Mouse (Mus musculus) layer of hippocampus, postnatal 25 days (tissue): Measurements from ENCODE around the gene Il34. TPM values are rescaled to one million over a fixed set of nuclear protein-coding genes. Genes with fewer than 3 reads are reported as not detected.

Source experiments
- DNase-seq, 2 experiments: peaks; one replicate each; pipeline ENCODE4 v3.0.0; 2022; ENCODE audit warnings: mixed read lengths in 2 of 2, low spot score in 1 of 2; ENCODE audit errors: extremely low spot score in 1 of 2
- total RNA-seq, 2 experiments: library from RNA; stranded (reverse); gene quantifications; 2 replicates each; pipeline ENCODE4 v1.2.3; 2021

Il34 gene
- total RNA-seq, 2 experiments from 2014 or later: 77.1 to 79.3 TPM

GRCm38 (mm10) chr8:110716075-110716474 is 89.6 kb downstream of the Il34 start:
- DNase-seq: no peak

GRCm38 (mm10) chr8:110714827-110715519 is 90.8 kb downstream of the Il34 start:
- no peak for DNase-seq

GRCm38 (mm10) chr8:110713073-110713472 is 92.7 kb downstream of the Il34 start:
- DNase-seq: no peak

- DNase-seq: no peak
Measured at GRCm38 (mm10) chr8:110711271-110711934, 94.3 kb downstream of the Il34 start.

- DNase-seq: no peak
Measured at GRCm38 (mm10) chr8:110710593-110710992, 95.1 kb downstream of the Il34 start.

GRCm38 (mm10) chr8:110708429-110708828 is 97.3 kb downstream of the Il34 start:
- DNase-seq: no peak

GRCm38 (mm10) chr8:110706288-110706870 is 99.3 kb downstream of the Il34 start:
- no peak for DNase-seq

- no peak for DNase-seq
Measured at GRCm38 (mm10) chr8:110705391-110706287, 100.1 kb downstream of the Il34 start.

- no peak for DNase-seq
Measured at GRCm38 (mm10) chr8:110704103-110704502, 101.6 kb downstream of the Il34 start.

GRCm38 (mm10) chr8:110703460-110704061 is 102.2 kb downstream of the Il34 start:
- DNase-seq: no peak

- no peak for DNase-seq
Measured at GRCm38 (mm10) chr8:110702636-110703459, 102.9 kb downstream of the Il34 start.

- DNase-seq: no peak
Measured at GRCm38 (mm10) chr8:110700561-110700960, 105.2 kb downstream of the Il34 start.

- no peak for DNase-seq
Measured at GRCm38 (mm10) chr8:110699501-110699900, 106.2 kb downstream of the Il34 start.

GRCm38 (mm10) chr8:110698098-110698497 is 107.6 kb downstream of the Il34 start:
- no peak for DNase-seq

GRCm38 (mm10) chr8:110697571-110697970 is 108.2 kb downstream of the Il34 start:
- no peak for DNase-seq

- DNase-seq: no peak
Measured at GRCm38 (mm10) chr8:110696051-110696450, 109.7 kb downstream of the Il34 start.

- DNase-seq: no peak
Measured at GRCm38 (mm10) chr8:110695431-110695830, 110.3 kb downstream of the Il34 start.

GRCm38 (mm10) chr8:110694826-110695225 is 110.9 kb downstream of the Il34 start:
- DNase-seq: no peak

- DNase-seq: no peak
Measured at GRCm38 (mm10) chr8:110694226-110694625, 111.5 kb downstream of the Il34 start.
